Mouse (Mus musculus) kidney, adult 2 months (tissue): ENCODE measurements around the gene Ifrd2. TPM values are rescaled to one million over a fixed set of nuclear protein-coding genes. Genes with fewer than 3 reads are reported as not detected.

Experiments used
- DNase-seq: peaks from one replicate; pipeline ENCODE4 v3.0.0; 2021
- H3K27ac ChIP-seq: fragments of 200-500 bp; 2 replicates; pipeline ENCODE4 v1.5.1; 2012; ENCODE audit warnings: low read depth, low read length, control low read depth, inconsistent platforms; ENCODE audit not compliant: insufficient read depth
- H3K27me3 ChIP-seq: fragments of 200-500 bp; replicated peaks from 2 replicates; pipeline ENCODE4 v1.6.1; 2012; ENCODE audit warnings: mild to moderate bottlenecking, moderate library complexity, low read length, inconsistent platforms; ENCODE audit not compliant: control insufficient read depth, insufficient read depth
- H3K36me3 ChIP-seq: fragments of 200-500 bp; 2 replicates; pipeline ENCODE4 v1.6.1; 2012; ENCODE audit warnings: mild to moderate bottlenecking, moderate library complexity, low read length, inconsistent platforms; ENCODE audit not compliant: control insufficient read depth, insufficient read depth
- H3K4me1 ChIP-seq: fragments of 200-500 bp; 2 replicates; pipeline ENCODE4 v1.6.1; 2011; ENCODE audit warnings: low read length; ENCODE audit not compliant: control insufficient read depth, insufficient read depth
- H3K4me3 ChIP-seq: fragments of 200-500 bp; 2 replicates; pipeline ENCODE4 v1.5.1; 2011; ENCODE audit warnings: mild to moderate bottlenecking, low read depth, low read length, control low read depth; ENCODE audit not compliant: insufficient read depth
- CTCF ChIP-seq: fragments of 200-500 bp; conservative IDR thresholded peaks from 2 replicates; pipeline ENCODE4 v1.5.1; 2011; ENCODE audit warnings: low read depth, mild to moderate bottlenecking, control low read depth, low read length, moderate library complexity, mixed read lengths; ENCODE audit not compliant: insufficient read depth, insufficient read length
- POLR2A ChIP-seq: fragments of 200-500 bp; IDR thresholded peaks from one replicate; pipeline ENCODE4 v1.6.1; 2011; ENCODE audit warnings: low read depth, low read length, control low read depth
- WGBS: fragments of 180-500 bp; shearing (Covaris S2); methylation state at CpG from one replicate; pipeline ENCODE4 v1.1.7; 2018; 5-methylcytosine and 5-hydroxymethylcytosine counted together
- polyA plus RNA-seq: library from polyadenylated mRNA; depleted of rRNA; stranded (reverse); fragments of >200 nt; gene quantifications from 2 replicates; pipeline ENCODE4 v1.2.3, GENCODE M21; 2012

Gene Ifrd2
- polyA plus RNA-seq, 1 experiment = 50.5 TPM

DNA sequence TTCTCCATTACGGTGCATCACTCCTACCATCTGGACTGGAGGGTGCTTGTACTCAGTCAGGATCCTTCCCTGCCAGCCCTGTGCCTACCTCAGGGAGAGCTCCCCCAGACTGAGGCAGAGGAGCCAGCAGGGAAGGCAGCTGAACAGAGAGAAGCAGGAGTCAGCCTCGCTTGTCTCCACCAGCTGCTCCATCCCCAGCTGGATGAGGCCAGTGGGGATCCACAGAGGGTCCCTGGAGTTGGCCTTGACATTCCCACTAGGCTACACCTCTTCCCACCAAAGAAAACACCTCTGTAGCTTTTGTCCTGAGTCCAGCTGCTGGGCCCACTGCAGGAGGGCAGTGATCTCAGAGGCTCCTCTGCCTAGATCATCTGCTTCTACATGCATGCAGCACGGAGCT is 37.5 kb downstream of the Ifrd2 start:
- Histone ChIP-seq H3K4me3 (no peak overlapping the region), H3K4me1 (peaks cover 35% of the 10 kb centered on the region), H3K36me3 (no peaks in the 10 kb centered on the region), H3K27ac (peak overlapping the region; percentile 48), H3K27me3 (no peaks in the 10 kb centered on the region)
- DNase-seq = no peak
- TF ChIP-seq POLR2A (no peak), CTCF (no peak)
- WGBS = 75% methylated on average over 3 of the region's 3 CpGs

DNA sequence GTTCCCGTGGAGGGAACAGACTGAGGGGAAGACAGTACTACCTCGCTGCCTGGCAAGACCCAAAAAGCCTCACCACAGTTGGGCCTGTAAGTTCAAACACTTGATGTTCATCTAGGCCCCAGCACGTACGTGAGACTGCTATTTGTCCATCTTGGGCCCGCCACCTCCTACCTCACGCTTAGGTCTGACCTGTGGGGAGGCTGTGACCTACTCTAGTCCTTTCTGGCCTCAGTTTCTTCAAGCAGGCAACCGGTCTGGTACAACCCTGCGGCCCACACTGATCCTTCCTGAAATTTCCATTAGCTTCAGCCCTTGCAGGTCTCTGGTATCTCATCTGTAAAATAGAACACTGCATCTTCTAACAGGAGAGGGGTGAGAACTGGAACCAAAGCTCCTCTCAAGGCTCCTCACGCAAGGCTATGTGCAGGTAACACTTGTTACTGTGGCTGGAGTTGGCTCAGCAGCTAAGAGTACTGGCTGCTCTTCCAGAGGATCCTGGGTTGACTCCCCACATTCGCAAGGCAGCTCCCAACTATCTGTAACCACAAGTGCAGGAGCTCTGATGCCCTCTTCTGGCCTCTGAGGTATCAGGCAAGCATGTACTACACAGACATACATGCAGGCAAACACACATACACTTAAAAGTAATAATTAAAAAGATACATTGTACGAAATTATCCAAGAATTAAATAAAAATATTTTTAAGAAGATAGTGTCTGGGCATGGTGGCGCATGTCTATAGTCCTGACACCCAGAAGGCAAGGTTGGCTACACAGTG is 38.1 kb downstream of the Ifrd2 start:
- Histone ChIP-seq H3K27ac (peak overlapping the region; percentile 48; the same call in 1 of the 2 replicates), H3K4me3 (no peak overlapping the region), H3K27me3 (no peaks in the 10 kb centered on the region), H3K4me1 (peaks cover 30% of the 10 kb centered on the region), H3K36me3 (no peaks in the 10 kb centered on the region)
- no peak for DNase-seq
- WGBS = 85% methylated on average over 12 of the region's 12 CpGs
- TF ChIP-seq POLR2A (no peak), CTCF (peak; percentile 40)

DNA sequence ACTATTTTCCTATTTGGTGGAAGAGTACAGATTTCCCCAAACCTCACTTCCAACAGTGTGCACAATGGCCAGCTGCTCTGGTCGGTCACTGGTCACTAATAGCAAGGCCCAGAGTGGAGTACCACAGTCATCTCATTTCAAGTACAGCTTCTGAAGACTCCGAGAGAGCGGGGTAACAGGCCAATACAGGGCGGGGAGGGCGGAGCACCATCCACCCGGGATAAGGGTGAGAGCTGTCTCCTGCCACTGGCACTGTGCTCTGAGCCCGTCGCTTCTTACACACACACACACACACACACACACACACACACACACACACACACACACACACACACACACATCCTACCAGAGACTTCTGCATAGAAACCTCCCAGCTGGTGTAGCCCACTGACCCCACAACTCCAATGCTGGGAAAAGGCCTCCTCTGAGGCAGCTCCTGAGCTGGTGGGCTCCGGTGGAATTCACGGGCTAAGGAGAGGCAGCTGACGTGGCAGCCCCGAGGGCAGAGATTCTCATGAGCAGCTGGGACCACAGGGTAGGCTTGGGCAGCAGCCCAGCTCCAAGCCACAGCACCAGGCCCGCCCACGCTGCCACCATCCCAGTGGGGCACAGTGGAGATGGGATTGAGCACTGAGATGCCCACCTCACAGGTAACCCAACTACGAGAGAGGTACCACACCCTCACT is 38.9 kb downstream of the Ifrd2 start:
- WGBS = 37% methylated on average over 15 of the region's 15 CpGs
- Histone ChIP-seq H3K27ac (no peak overlapping the region), H3K4me3 (no peak overlapping the region), H3K36me3 (no peaks in the 10 kb centered on the region), H3K27me3 (no peaks in the 10 kb centered on the region), H3K4me1 (peaks cover 22% of the 10 kb centered on the region)
- DNase-seq = no peak
- TF ChIP-seq CTCF = no peak
- TF ChIP-seq POLR2A = no peak

DNA sequence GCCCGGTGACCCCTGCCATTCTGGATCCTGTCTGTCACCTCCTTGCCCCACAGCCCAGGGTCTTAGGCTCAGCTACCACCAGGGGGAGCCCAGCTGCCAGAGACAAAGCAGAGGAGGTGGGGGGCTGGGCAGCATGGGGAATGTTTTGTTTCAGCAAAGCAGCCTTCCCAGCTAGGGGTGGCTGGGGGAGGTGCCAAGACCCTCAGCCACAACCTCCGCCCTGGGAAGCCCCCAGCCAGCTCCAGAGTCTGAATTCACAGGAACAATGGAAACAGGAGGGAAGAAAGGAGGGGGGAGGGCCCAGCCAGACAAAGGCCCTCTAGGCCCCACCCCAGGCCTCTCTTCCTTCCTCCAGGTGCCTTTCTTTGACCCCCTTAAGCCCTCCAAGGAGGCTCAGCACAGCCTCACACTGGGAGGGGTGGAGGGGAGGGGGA is 39.4 kb downstream of the Ifrd2 start:
- TF ChIP-seq CTCF = peak; percentile 80
- TF ChIP-seq POLR2A = no peak
- no peaks in the 10 kb centered on the region for H3K36me3 ChIP-seq
- H3K4me3 ChIP-seq = no peak overlapping the region
- H3K27me3 ChIP-seq = no peaks in the 10 kb centered on the region
- DNase-seq = peak; percentile 86
- WGBS = 8% methylated on average over 2 of the region's 2 CpGs
- peaks cover 20% of the 10 kb centered on the region for H3K4me1 ChIP-seq
- no peak overlapping the region for H3K27ac ChIP-seq

DNA sequence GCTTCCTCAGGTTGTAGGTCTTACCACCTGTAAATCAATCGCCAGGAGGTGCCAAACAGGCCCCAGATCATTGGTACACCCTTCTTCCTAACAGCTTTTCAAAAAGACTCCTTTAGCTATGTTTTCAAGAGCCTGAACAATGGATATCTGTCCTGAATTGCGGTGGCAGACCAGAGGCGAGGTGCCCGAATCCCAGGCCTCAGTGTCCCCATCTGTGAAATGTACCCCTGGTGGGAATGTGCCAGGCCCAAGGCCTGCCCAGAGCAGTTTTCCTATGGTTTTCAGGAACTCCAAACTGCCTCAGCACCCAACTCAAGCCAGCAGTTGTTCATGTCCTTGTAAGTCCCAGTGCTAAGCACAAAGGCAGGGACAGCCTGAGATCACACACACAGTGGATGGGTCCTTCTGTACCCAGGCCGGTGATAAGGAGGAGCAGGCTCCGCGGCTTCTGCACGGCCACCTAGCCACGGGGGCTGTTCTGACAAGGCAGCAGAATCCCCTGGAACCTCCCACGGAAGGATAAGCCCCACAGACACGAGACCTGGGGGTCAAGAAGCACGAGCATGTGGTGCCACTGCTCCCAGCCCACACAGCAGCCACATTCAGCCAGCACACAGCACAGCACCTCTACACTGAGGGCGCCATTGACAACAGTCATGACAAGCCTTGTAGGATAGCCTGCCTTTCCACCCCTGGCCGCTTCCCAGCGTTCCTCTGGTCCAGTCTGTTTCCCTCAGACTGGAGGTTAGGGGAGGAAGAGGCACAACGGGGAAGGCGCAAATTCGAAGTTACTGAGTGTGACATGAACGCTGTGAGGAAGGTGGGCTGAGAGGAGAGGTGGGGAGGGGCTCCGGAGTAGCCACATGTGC is 40.2 kb downstream of the Ifrd2 start:
- Histone ChIP-seq H3K27ac (peak overlapping the region; percentile 33), H3K27me3 (no peaks in the 10 kb centered on the region), H3K4me1 (peaks cover 20% of the 10 kb centered on the region), H3K4me3 (no peak overlapping the region; the same call in 1 of the 2 replicates), H3K36me3 (no peaks in the 10 kb centered on the region)
- no peak for DNase-seq
- 53% methylated on average over 20 of the region's 20 CpGs for WGBS
- no peak for TF ChIP-seq POLR2A
- no peak for TF ChIP-seq CTCF

DNA sequence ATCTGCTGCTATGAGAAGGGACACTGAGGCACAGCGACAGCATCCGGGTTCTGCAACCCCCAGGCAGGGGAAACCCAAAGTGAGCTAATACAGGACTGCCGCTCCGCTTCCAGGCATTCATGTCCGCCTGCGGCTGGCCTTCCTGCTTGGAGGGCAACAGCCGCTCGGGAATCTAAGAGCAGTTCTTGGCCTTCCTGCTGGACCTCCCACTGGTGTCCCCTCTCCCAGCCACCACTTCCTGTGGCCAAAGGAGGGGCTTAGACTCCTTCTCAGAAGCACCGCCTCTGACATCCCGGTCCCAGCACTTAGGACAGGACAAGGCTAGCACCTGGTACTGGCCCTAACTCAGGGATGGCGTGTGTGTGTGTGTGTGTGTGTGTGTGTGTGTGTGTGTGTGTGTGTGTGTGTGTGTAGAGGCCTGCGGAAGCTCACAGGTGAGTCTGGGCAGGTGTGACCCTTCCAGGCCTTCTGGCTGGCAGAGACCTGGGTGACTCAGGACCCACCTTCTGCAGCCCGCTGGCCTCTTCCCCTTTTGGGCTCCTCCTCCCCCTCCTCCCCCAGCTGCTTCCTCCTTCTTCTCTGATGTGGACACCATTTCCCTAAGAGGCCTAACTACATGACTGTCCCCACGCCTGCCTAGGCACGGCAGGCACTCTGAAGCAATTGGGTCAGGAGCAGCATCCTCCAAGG is 41.4 kb downstream of the Ifrd2 start:
- WGBS = 47% methylated on average over 15 of the region's 15 CpGs
- Histone ChIP-seq H3K36me3 (no peaks in the 10 kb centered on the region), H3K27ac (peak overlapping the region; percentile 71), H3K4me3 (peak overlapping the region; percentile 26), H3K27me3 (no peaks in the 10 kb centered on the region), H3K4me1 (peaks cover 20% of the 10 kb centered on the region)
- DNase-seq = peak; percentile 83
- TF ChIP-seq CTCF = no peak
- no peak for TF ChIP-seq POLR2A
